Mouse (Mus musculus): ENCODE results near the gene Tob1. TPM values are rescaled to one million over a fixed set of nuclear protein-coding genes. Genes with fewer than 3 reads are reported as not detected.

The Tob1 gene
- 3.5 TPM for polyA plus RNA-seq (2017; shearing (Covaris generic))

DNA sequence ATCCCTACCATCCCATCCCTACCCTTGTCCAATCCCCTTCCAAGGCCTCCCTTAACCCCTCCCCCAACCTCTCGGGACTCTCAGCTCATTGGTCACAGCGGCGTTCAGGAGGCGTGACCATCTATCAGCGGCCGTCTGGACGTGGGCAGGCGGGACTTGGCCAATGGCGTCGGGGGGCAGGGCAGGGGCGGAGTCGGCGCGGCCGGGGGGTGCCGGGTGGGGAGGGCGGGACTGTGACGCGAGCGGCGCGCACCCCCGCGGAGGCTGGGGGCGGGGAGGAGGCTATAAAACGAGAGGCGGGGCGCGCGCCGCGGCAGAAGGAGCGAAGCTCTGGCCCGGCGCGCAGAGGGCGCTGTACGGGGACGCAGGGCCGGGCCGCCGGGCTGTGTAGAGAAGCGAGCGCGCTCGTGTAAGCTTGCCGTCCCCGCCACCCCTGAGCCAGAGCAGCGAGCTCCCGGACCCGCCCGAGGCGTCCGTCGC lies at the start of gene Tob1:
TSS of gene Tob1 (plus strand) at position 331 of the 480 bp plus-strand sequence.

DNA sequence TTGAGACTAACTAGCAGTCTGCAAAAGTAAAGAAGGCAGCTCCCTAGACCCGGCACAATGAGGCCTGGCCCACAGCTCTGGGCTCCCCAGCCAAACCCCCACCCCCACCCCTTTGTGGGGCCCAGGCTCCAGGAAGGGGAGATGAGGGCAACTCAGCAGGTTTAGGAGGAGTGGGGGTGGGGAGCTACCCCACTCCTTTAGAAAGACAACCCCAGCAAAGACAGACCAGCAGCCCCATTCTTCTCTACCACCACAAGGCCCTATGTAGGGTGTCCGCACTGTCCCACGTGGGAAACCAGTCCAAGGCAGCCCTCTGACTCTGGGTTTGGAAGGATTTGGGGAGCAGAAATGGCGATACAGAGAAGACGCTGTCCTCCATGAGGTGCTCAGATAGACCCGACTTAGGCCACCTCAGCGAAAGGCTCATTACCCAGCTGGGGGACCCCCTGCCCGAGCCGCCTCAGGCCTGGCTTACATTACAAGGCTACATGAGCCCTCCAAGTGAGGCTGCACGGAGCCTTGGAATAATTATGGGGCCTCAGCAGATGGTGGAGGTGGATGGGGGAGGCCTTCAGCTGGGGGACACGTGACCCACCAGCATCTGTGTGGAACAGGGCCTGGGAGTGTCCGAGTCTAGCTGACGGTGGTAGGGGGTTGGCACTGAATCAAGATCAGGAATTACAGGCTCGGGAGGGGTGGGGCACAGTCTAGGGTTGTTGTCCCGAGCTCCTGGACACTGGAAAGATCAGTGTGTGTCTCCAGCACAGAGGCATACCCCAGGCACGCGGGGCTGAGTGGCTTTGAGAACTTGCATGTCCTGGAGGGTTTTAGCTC lies 34.9 kb downstream of the Tob1 start, which contains the start of gene Wfikkn2:
TSS of gene Wfikkn2 (minus strand) at position 51 of the 834 bp plus-strand sequence.

Other genes starting within 250 kb of the Tob1 start
- gene Gm20390, start 243.2 kb upstream of the Tob1 start, polyA plus RNA-seq (2017; shearing (Covaris generic)), result 285 TPM
- 160 TPM for gene Nme1, start 242.9 kb upstream of the Tob1 start, polyA plus RNA-seq (2017; shearing (Covaris generic))
- gene Spag9, start 215.4 kb upstream of the Tob1 start, polyA plus RNA-seq (2017; shearing (Covaris generic)), result 10.3 TPM
- 0.46 TPM for gene Wfikkn2, start 34.6 kb downstream of the Tob1 start, polyA plus RNA-seq (2017; shearing (Covaris generic))
- 1.2 TPM for gene Gm21885, start 70.4 kb downstream of the Tob1 start, polyA plus RNA-seq (2017; shearing (Covaris generic))
- 115 TPM for gene Luc7l3, start 110.5 kb downstream of the Tob1 start, polyA plus RNA-seq (2017; shearing (Covaris generic))
- gene Ankrd40, start 116.5 kb downstream of the Tob1 start, polyA plus RNA-seq (2017; shearing (Covaris generic)), result 6.3 TPM
- 4.0 TPM for gene Abcc3, start 181.5 kb downstream of the Tob1 start, polyA plus RNA-seq (2017; shearing (Covaris generic))